Mouse (Mus musculus) hindbrain, embryonic 12.5 days (tissue): ENCODE results near the gene Hmox2. TPM values are rescaled to one million over a fixed set of nuclear protein-coding genes. Genes with fewer than 3 reads are reported as not detected.

Source experiments
- ATAC-seq: fragments of 200-750 bp; cut with Nextera tagmentation; 2 replicates; pipeline ENCODE4 v1.8.0; 2017; ENCODE audit warnings: moderate TSS enrichment; ENCODE audit not compliant: low FRiP score
- H3K27ac ChIP-seq: fragments of 300-500 bp; sonication (generic); 2 replicates; pipeline ENCODE4 v1.5.1; 2016; ENCODE audit warnings: mild to moderate bottlenecking
- H3K27me3 ChIP-seq: fragments of 300-500 bp; sonication (generic); 2 replicates; pipeline ENCODE4 v1.6.1; 2016; ENCODE audit warnings: mild to moderate bottlenecking
- H3K36me3 ChIP-seq: fragments of 300-500 bp; sonication (generic); 2 replicates; pipeline ENCODE4 v1.6.1; 2016; ENCODE audit warnings: mild to moderate bottlenecking
- H3K4me1 ChIP-seq: fragments of 300-500 bp; sonication (generic); 2 replicates; pipeline ENCODE4 v1.6.1; 2016
- H3K4me2 ChIP-seq: fragments of 300-500 bp; sonication (generic); replicated peaks from 2 replicates; pipeline ENCODE4 v1.6.1; 2016; ENCODE audit warnings: mild to moderate bottlenecking
- H3K4me3 ChIP-seq: fragments of 300-500 bp; sonication (generic); 2 replicates; pipeline ENCODE4 v1.5.1; 2016; ENCODE audit warnings: mild to moderate bottlenecking
- H3K9ac ChIP-seq: fragments of 300-500 bp; sonication (generic); 2 replicates; pipeline ENCODE4 v1.6.1; 2016; ENCODE audit warnings: mild to moderate bottlenecking, moderate library complexity
- H3K9me3 ChIP-seq: fragments of 300-500 bp; sonication (generic); replicated peaks from 2 replicates; pipeline ENCODE4 v1.6.1; 2016; ENCODE audit warnings: mild to moderate bottlenecking
- WGBS: fragments of 180-500 bp; shearing (Covaris S2); methylation state at CpG from one replicate; pipeline ENCODE4 v1.1.7; 2016; 5-methylcytosine and 5-hydroxymethylcytosine counted together
- polyA plus RNA-seq: library from polyadenylated mRNA; unstranded; fragments of >200 nt; fragmentation: Nextera tagmentation; extraction: Ambion mirVana; gene quantifications from 2 replicates; pipeline ENCODE4 v1.2.1, GENCODE M21; 2016

Gene Hmox2
- polyA plus RNA-seq, 1 experiment from 2014 or later, result 86.2 TPM

- Histone ChIP-seq H3K4me3 (no peak overlapping the region), H3K27me3 (no peaks in the 10 kb centered on the region), H3K9me3 (0 out of 2 replicates have a peak, but pooled peaks cover 4% of the 10 kb centered on the region), H3K27ac (no peak overlapping the region), H3K4me1 (no peaks in the 10 kb centered on the region), H3K36me3 (no peaks in the 10 kb centered on the region), H3K4me2 (no peak overlapping the region), H3K9ac (no peak overlapping the region)
- ATAC-seq, result no peak
- 81% methylated on average over 4 of the region's 4 CpGs for WGBS
Measured at GRCm38 (mm10) chr16:4796631-4797030, 70.5 kb downstream of the Hmox2 start.

Other genes starting within 250 kb of the Hmox2 start
- 25.8 and 36.5 TPM in 2 replicates for gene Srl, start 184.5 kb upstream of the Hmox2 start, polyA plus RNA-seq
- gene Tfap4, start 166.5 kb upstream of the Hmox2 start, polyA plus RNA-seq, result 13.1 and 13.8 TPM in 2 replicates
- 34.0 and 34.3 TPM in 2 replicates for gene Glis2, start 131.6 kb upstream of the Hmox2 start, polyA plus RNA-seq
- 112 and 119 TPM in 2 replicates for gene Pam16, start 101.4 kb upstream of the Hmox2 start, polyA plus RNA-seq
- gene Vasn, start 86.4 kb upstream of the Hmox2 start, polyA plus RNA-seq, result 16.3 and 18.0 TPM in 2 replicates
- gene Dnaja3, start 86.4 kb upstream of the Hmox2 start, polyA plus RNA-seq, result 56.2 and 56.9 TPM in 2 replicates
- gene Coro7, start 46.6 kb upstream of the Hmox2 start, polyA plus RNA-seq, result 22.8 and 24.3 TPM in 2 replicates
- 89.8 and 102 TPM in 2 replicates for gene Nmral1, start 7.0 kb upstream of the Hmox2 start, polyA plus RNA-seq
- 95.6 and 99.1 TPM in 2 replicates for gene Cdip1, start 63.9 kb downstream of the Hmox2 start, polyA plus RNA-seq
- gene 4930562C15Rik, start 109.1 kb downstream of the Hmox2 start, polyA plus RNA-seq, result 0.53 and 0.63 TPM in 2 replicates
- gene Ubald1, start 154.0 kb downstream of the Hmox2 start, polyA plus RNA-seq, result 38.8 and 40.6 TPM in 2 replicates
- 91.1 and 94.0 TPM in 2 replicates for gene Mgrn1, start 159.9 kb downstream of the Hmox2 start, polyA plus RNA-seq
- 121 and 134 TPM in 2 replicates for gene Nudt16l1, start 212.4 kb downstream of the Hmox2 start, polyA plus RNA-seq
- gene Anks3, start 237.8 kb downstream of the Hmox2 start, polyA plus RNA-seq, result 66.7 and 68.0 TPM in 2 replicates